Mouse (Mus musculus): Measurements from ENCODE around the gene Camkmt.

Gene Camkmt

DNA sequence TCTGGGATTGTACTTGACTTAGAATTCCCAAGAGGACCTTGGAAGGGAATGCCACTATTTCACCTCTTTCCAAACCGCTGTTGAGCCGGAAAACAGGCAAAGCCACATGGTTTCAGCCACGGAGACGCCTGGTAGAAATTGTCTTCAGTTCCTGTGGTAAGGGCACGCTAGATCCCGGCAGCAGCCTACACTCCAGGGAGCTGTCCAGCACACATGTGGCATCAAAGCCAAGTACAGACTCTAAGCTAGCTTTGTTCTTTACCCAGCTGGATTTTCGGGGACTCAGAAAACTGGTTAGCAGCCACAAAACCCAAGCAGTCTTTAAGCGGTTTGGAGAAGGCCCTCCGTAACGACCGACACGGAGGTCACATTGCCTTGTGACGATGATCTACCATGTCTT is 281.7 kb downstream of the Camkmt start:
- no peak for DNase-seq (ENCODE audit: low spot score in 2 of 2)

- DNase-seq (ENCODE audit: low spot score in 2 of 2): no peak
Observed at GRCm38 (mm10) chr17:85372523-85372922, 282.2 kb downstream of the Camkmt start.

DNA sequence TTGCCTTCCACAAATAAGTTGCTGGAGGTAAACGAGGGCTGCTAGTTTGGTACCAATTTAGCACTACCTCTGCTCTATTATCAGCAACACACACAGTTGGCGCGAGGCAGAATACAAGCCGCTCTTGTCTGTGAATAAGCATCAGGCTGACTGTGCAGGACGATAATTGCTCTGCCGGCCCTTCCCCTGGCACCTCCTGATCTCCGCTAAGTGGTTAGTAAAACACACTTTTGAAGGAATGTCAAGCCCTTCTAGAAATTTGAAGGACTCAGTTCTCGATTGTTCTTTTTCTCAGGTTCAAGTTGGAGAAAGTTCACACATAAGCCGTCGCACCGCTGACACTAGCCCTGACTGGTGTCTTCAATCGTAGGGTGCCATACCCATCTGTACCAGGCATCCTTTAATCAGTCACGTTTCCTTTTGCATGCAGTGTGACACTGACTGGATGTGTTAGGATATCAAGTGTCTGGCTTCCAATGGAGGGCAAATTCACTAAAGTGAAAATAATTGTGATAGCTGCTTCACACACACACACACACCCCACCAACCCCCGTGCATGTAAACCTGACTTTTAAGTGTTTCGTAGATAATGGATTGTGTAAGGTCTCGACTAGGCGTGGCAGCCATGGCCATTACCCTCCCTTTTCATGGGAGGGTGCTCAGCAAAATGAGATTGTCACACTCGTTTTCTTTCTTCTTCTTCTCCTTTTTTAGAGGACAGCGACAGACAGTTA is 283.9 kb downstream of the Camkmt start:
- no peak for DNase-seq (ENCODE audit: low spot score in 2 of 2)

- DNase-seq (ENCODE audit: low spot score in 2 of 2): no peak
Observed at GRCm38 (mm10) chr17:85374834-85375176, 284.5 kb downstream of the Camkmt start.

- DNase-seq (ENCODE audit: low spot score in 2 of 2): no peak
Observed at GRCm38 (mm10) chr17:85375523-85375922, 285.2 kb downstream of the Camkmt start.

DNA sequence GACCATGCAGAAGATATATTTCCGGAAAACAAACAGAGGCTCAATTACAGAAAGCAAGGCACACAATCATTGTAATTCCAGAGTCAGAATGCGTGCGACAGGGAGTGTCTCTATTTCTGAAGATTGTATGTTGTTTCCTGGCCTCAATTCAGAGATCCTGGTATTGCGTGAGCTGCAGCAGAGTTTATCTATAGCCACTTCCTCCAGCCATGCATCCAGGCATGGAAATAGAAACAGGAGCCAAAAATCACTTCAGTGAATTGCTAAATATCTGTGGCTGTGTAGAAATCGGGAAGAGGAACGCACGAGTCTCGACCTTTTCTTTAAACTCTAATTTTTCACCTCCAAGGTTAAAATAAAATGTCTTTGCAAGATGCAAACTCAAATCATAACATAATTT is 287.1 kb downstream of the Camkmt start:
- no peak for DNase-seq (ENCODE audit: low spot score in 2 of 2)

GRCm38 (mm10) chr17:85379101-85379500 is 288.7 kb downstream of the Camkmt start:
- no peak for DNase-seq (ENCODE audit: low spot score in 2 of 2)

- no peak for DNase-seq (ENCODE audit: low spot score in 2 of 2)
Observed at GRCm38 (mm10) chr17:85381578-85382223, 291.3 kb downstream of the Camkmt start.

GRCm38 (mm10) chr17:85382344-85382743 is 292.0 kb downstream of the Camkmt start:
- no peak for DNase-seq (ENCODE audit: low spot score in 2 of 2)

GRCm38 (mm10) chr17:85382906-85383305 is 292.6 kb downstream of the Camkmt start:
- DNase-seq (ENCODE audit: low spot score in 2 of 2): no peak

GRCm38 (mm10) chr17:85393091-85393890 is 302.9 kb downstream of the Camkmt start:
- no peak for DNase-seq (ENCODE audit: low spot score in 2 of 2)

GRCm38 (mm10) chr17:85393891-85394321 is 303.6 kb downstream of the Camkmt start:
- DNase-seq (ENCODE audit: low spot score in 2 of 2): no peak

GRCm38 (mm10) chr17:85395502-85395901 is 305.1 kb downstream of the Camkmt start:
- DNase-seq (ENCODE audit: low spot score in 2 of 2): peak in 1 of 2 experiments; percentile 22

DNA sequence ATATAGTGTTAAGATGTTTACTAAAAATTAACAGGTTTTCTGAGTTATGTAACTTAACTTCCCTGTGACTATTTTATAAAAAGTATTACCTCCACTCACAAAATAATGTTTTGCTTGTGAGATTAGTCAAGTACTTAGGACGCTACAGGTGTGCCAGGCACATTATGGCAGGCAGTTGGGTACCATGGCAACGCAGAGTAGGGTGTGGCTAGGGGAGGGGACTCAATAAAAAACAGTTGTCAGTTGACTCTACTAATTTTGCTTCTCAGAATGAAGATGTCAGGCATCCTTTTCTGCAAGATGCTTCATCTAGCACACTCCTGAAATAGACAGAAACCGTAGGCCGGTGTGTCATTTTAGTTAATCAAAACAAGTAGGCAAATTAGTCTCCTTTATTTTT is 310.4 kb downstream of the Camkmt start:
- DNase-seq (ENCODE audit: low spot score in 2 of 2): no peak

DNA sequence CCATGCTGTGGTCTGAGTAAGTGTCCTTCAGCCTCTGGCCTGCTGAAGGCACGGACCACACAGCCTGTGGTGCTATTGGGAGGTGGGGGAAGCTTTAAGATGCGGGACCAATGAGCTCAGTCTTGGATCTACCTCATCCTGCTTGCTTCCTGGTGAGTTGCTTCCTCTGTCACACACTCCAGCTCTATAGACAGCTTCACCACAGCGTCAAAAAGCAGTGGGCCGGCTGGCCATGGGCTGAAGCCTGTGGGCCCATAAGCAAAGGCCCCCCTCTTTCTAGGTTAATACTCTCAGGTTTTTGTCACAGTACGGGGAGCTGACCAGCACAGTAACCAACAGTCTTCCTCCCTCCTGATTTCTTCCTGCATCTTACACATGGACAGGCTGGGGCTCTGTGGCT is 314.8 kb downstream of the Camkmt start:
- no peak for DNase-seq (ENCODE audit: low spot score in 2 of 2)

DNA sequence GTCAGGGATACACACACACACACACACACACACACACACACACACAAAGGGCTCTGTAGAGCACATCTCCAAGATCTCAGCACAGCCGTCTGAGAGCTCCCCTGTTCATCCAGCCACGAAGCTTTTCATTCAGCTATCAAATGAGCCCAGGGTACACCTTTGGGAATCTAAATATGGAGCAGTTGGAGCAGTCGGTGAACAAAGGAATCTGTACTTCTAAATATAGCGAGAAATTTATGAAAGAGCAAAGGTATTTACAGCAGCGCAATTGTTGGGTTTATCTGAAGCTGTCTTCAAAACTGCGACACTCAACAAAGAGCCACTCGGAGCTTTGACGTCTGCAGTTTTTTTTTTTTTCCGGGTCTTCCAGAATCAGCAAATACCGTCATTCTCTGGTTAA is 315.8 kb downstream of the Camkmt start:
- DNase-seq (ENCODE audit: low spot score in 2 of 2): no peak

DNA sequence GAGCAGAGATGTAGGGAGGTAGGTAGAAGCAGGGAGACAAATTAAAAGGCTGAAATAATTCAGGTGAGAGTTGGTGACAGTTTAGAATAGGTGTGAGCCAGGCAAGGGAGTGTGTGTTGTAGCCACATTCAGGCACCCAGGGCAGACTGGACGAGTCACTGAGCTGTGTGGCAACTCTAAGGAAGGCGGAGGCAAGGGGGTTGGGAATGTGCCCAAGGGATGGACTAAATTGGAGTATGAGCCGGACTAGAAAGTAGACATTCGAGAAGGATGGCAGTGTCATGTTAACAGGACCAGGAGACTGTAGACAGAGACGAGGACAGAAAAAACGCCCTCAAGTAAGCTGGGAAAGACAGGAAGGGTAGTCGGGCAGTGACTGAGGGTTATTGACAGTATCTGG is 338.5 kb downstream of the Camkmt start:
- no peak for DNase-seq (ENCODE audit: low spot score in 2 of 2)

GRCm38 (mm10) chr17:85432923-85433322 is 342.6 kb downstream of the Camkmt start:
- DNase-seq (ENCODE audit: low spot score in 2 of 2): no peak

DNA sequence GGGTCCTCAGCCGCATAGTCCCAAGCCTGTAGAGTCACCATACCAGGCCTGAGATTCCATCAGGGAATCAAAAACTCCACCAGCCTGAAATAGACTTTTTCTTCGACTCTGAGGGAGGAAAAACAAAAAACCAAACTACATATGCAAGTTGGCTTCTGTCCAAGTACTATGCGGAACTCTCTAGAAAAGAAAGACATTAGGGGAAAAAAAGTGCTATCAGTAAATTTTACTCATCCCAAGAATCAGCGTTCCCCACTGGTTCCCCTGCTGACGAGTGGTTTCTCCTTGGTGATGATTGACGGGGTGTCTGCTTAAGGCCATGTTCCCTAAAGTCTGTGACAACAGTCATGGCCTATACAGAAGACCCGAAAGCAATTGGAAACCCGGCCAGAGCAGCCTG is 352.7 kb downstream of the Camkmt start:
- no peak for DNase-seq (ENCODE audit: low spot score in 2 of 2)

- no peak for DNase-seq (ENCODE audit: low spot score in 2 of 2)
Observed at GRCm38 (mm10) chr17:85454419-85454983, 364.1 kb downstream of the Camkmt start.

GRCm38 (mm10) chr17:85455063-85455462 is 364.7 kb downstream of the Camkmt start:
- no peak for DNase-seq (ENCODE audit: low spot score in 2 of 2)

DNA sequence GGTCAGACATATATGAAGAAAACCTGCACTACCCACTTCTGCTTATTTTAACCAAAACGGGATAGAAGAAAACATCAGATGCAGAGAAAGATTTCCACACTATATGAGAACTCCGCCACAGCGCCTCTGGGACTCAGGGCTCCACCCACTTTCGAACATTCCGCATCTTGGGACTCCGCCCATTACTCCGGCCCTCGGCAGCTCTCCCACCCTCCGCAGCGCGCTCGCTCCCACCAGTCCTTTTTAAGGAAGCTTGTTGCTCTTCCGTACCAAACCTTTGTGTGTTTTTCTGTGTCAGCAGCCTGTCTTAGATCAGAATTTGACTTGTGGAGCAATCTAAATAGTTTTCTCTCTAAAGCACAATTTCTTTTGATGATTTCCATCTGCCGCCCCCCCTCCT is 367.7 kb downstream of the Camkmt start:
- no peak for DNase-seq (ENCODE audit: low spot score in 2 of 2)
